Mouse (Mus musculus) ES-E14 (cell line): ENCODE measurements around the gene Cadm1. TPM values are rescaled to one million over a fixed set of nuclear protein-coding genes. Genes with fewer than 3 reads are reported as not detected.

Experiments used
- DNase-seq: peaks from one replicate; pipeline ENCODE4 v3.0.0-alpha.2; 2013; ENCODE audit warnings: low read depth, low spot score
- H3K27ac ChIP-seq: 2 replicates; pipeline ENCODE4 v1.5.1; 2012; ENCODE audit warnings: low read depth, mild to moderate bottlenecking, low read length, moderate library complexity, mixed read lengths; ENCODE audit not compliant: poor library complexity, insufficient read depth, severe bottlenecking
- H3K36me3 ChIP-seq: 2 replicates; pipeline ENCODE4 v1.6.1; 2012; ENCODE audit warnings: mild to moderate bottlenecking, low read length, moderate library complexity, mixed read lengths; ENCODE audit not compliant: control insufficient read depth, poor library complexity, insufficient read depth, severe bottlenecking
- H3K4me1 ChIP-seq, 2 experiments: fragments of 150-350 bp in 1 of 2; sonication (generic) in 1 of 2; 2 replicates each; pipeline ENCODE4 v1.6.1; 2012; ENCODE audit warnings: low read length in 2 of 2, mild to moderate bottlenecking in 1 of 2, mixed read lengths in 1 of 2; ENCODE audit not compliant: control insufficient read depth in 2 of 2, insufficient read depth in 2 of 2, poor library complexity in 1 of 2
- H3K4me3 ChIP-seq, 2 experiments: fragments of 150-350 bp in 1 of 2; sonication (generic) in 1 of 2; 2 replicates each; pipeline ENCODE4 v1.5.1; 2012; ENCODE audit warnings: low read length in 2 of 2, low read depth in 1 of 2, mild to moderate bottlenecking in 1 of 2, mixed read lengths in 1 of 2; ENCODE audit not compliant: insufficient read depth in 1 of 2, poor library complexity in 1 of 2, severe bottlenecking in 1 of 2
- H3K9ac ChIP-seq: 2 replicates; pipeline ENCODE4 v1.6.1; 2012; ENCODE audit warnings: low read depth, mild to moderate bottlenecking, low read length, mixed read lengths; ENCODE audit not compliant: poor library complexity, insufficient read depth, severe bottlenecking
- H3K9me3 ChIP-seq: fragments of 150-350 bp; sonication (generic); 2 replicates; pipeline ENCODE4 v1.6.1; 2012; ENCODE audit warnings: low read depth, mild to moderate bottlenecking, low read length; ENCODE audit not compliant: control insufficient read depth, insufficient read depth
- CHD2 ChIP-seq: IDR thresholded peaks from 2 replicates; pipeline ENCODE4 v1.6.1; 2014; ENCODE audit warnings: mild to moderate bottlenecking, low read depth, low read length, inconsistent platforms
- HCFC1 ChIP-seq: IDR thresholded peaks from 2 replicates; pipeline ENCODE4 v1.6.1; 2012; ENCODE audit warnings: low read length, inconsistent platforms, borderline replicate concordance; ENCODE audit not compliant: insufficient read depth
- MAFK ChIP-seq: IDR thresholded peaks from 2 replicates; pipeline ENCODE4 v1.6.1; 2014; ENCODE audit warnings: mild to moderate bottlenecking, low read depth, low read length, inconsistent platforms; ENCODE audit not compliant: insufficient read depth
- ZC3H11A ChIP-seq: IDR thresholded peaks from 2 replicates; pipeline ENCODE4 v1.6.1; 2012; ENCODE audit warnings: low read depth, mild to moderate bottlenecking, inconsistent platforms, low read length, borderline replicate concordance
- ZNF384 ChIP-seq: IDR thresholded peaks from 2 replicates; pipeline ENCODE4 v1.6.1; 2012; ENCODE audit warnings: low read depth, low read length, inconsistent platforms
- in situ Hi-C, 2 experiments: fragments of 600-800 bp; cut with MboI; formaldehyde crosslinking; loops; one replicate each; pipeline ENCODE4 v1.15.1; 2025; ENCODE audit warnings: low sequenced_read_pairs in 2 of 2, inconsistent platforms in 1 of 2; ENCODE audit not compliant: unreplicated experiment in 2 of 2
- total RNA-seq: library from RNA; depleted of rRNA; stranded (reverse); fragments of 300-350 nt; gene quantifications from 2 replicates; pipeline ENCODE4 v1.2.3, GENCODE M21; 2012

Cadm1 gene
- total RNA-seq, 1 experiment, result 78.7 TPM

DNA sequence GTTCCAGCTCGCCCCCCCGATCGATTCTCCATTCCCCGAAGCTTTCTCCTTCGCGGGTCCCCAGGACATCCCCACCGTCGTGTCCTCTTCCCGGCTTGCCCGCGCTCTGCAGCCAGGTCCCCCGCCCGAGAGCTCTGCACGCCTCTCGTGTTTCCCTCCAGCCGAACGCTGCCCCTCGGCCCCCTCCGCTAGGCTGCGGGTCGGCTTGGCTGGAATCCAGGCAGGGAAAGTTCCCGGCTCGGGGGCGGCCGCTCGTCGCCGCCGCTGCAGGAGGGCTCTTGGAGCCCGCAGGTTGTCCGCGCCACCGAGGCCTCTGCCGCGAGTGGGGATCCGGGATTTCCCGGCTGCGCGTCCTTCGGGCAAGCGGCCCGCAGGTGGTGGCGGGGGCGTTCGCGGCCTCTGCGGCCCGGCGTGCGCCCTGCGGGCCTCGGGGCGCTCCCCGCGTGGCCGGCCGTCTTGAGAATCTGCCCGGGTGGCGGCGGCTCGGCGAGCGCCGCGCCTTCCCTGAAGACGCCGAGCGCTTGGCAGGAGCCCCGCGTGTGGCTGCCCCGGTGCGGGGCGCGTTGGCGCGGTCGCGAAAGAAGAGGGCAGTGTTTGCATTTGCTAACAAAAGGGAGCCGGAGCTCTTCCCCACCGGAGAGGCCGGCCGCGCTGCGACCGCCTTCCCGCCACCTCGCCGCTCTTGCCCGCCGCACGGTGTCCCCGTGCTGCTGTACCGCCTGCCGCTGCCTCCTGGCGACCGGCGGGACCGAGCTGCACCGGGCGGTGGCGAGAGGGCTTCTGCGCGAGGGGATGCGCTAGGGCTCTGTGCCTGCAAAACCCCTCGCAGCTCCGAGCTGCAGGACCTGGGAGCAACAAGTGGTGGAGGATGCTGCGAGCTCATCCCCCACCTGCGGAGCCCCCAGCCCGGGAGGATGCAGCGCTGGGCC is 1.2 kb downstream of the Cadm1 start:
- no peaks in the 10 kb centered on the region for H3K9me3 ChIP-seq
- H3K9ac ChIP-seq, result peak overlapping the region; percentile 97
- H3K36me3 ChIP-seq, result no peaks in the 10 kb centered on the region
- H3K4me3 ChIP-seq, result peak overlapping the region; percentile 93 to 99
- no peak overlapping the region for H3K27ac ChIP-seq
- TF ChIP-seq ZNF384 (no peak), CHD2 (no peak), HCFC1 (no peak), MAFK (no peak), ZC3H11A (no peak)
- DNase-seq, result no peak
- peaks cover 4 to 9% of the 10 kb centered on the region in 2 experiments for H3K4me1 ChIP-seq
- in situ Hi-C loops, result no loop called here

DNA sequence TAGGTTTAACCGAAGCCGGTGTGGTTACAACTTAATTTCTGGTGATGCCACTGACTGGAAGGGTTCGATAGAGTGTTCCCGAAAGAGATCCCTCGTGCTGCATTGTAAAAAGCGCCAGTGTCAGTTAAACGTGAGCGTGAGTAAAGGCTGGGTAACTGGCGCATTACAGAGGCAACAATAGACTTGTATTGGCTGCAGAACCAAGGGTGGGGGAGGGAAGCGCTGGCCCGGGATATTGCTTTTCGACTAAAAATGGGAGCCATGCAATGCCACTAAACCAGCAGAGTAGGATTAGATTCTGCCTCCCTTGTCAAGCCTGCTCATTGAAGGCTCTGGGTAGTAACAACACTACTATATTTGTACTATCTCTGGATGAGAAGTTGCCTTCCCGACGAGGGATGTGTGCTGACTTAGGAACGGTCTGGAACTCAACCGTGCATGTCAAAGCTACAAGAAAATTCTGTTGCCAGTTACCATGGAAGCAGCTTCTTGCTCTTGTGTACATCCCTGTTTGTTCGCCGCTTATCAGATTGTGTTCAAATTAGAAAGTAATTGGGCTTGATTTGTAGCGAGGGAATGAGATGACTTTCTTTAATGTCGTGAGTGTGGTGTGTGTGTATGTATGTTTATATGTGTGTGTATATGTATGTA is 2.4 kb downstream of the Cadm1 start:
- Histone ChIP-seq H3K4me3 (peak overlapping the region; percentile 93 to 99), H3K4me1 (peaks cover 4 to 9% of the 10 kb centered on the region in 2 experiments), H3K36me3 (no peaks in the 10 kb centered on the region), H3K27ac (no peak overlapping the region), H3K9ac (peak overlapping the region; percentile 19; the same call in 1 of the 2 replicates), H3K9me3 (no peaks in the 10 kb centered on the region)
- in situ Hi-C loops, result no loop called here
- no peak for TF ChIP-seq HCFC1
- TF ChIP-seq CHD2, result no peak
- no peak for TF ChIP-seq MAFK
- no peak for TF ChIP-seq ZNF384
- no peak for TF ChIP-seq ZC3H11A
- no peak for DNase-seq

DNA sequence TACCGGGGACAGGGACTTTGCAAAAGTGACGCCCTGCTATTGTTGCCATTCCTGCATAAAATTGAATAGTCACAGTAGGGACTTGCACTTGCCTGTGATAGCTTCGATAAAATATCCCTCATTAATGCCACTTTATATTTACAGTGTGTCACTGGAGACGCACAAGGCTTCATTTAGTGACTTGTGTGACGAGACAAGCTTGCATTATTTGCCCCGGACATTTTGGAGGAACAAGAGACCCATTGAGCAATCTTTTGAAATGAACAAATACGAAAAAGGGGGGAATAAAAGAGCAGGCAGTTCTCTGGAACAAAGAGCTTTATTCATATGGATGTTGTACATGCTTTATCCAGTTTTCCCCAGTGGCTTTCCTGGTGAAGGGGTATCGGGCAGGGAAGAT is 3.5 kb downstream of the Cadm1 start:
- DNase-seq, result no peak
- no peak for TF ChIP-seq HCFC1
- TF ChIP-seq CHD2, result no peak
- no peak for TF ChIP-seq ZNF384
- TF ChIP-seq ZC3H11A, result no peak
- no peak for TF ChIP-seq MAFK
- Histone ChIP-seq H3K4me3 (no peak overlapping the region), H3K36me3 (no peaks in the 10 kb centered on the region), H3K9me3 (no peaks in the 10 kb centered on the region), H3K9ac (no peak overlapping the region), H3K27ac (no peak overlapping the region), H3K4me1 (peaks cover 4 to 9% of the 10 kb centered on the region in 2 experiments)
- in situ Hi-C loops, result no loop called here

DNA sequence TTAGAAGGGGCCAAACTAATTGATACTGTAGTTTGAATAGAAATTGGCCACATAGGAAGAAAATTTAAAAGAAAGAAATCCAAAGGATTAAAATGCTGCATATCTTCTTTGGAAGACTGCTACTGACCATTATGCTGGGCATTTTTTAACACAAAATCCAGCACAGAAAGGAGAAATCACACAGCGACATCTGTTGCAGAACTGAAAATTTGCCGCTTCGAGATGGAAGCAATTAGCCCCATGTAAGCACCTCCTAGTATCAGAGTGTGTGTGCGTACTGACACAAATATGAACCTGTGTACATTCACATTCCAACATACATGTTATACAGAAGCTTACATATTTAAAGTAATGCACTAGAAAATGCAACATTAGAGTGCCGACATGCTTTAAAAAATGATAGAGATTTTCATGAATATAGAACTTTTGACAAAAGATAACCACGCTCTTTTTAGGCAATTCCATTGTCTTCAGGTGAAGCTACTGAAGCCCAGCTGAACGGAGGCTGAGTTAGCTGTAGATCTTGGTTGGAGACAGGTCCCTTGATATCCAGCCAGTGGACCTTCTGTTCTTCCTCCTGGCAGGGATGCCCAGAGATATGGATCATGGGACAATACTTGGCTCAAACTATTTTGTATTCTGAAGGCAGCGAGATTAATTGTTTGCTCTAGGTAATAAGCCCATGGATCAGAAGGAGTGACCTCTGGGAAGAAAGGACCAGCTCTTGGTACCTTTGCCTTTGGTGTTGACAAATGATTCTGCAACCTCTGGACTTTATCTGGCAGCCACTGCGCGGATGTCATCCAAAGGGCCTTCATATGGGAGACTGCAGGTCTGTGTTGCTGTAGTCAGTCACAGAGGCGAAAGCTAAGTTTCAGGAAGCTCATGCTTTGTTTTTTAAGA is 4.9 kb downstream of the Cadm1 start:
- in situ Hi-C loops, result no loop called here
- Histone ChIP-seq H3K4me1 (peaks cover 4 to 11% of the 10 kb centered on the region in 2 experiments), H3K36me3 (no peaks in the 10 kb centered on the region), H3K4me3 (no peak overlapping the region), H3K9me3 (no peaks in the 10 kb centered on the region), H3K9ac (no peak overlapping the region), H3K27ac (no peak overlapping the region)
- TF ChIP-seq CHD2 (no peak), HCFC1 (no peak), ZNF384 (no peak)
- DNase-seq, result no peak
